Mouse (Mus musculus) T-cell, adult 66 days (primary cell): ENCODE measurements around the gene Klhl3. TPM values are rescaled to one million over a fixed set of nuclear protein-coding genes. Genes with fewer than 3 reads are reported as not detected.

ENCODE experiments used
- total RNA-seq, 2 experiments: library from RNA; stranded (reverse); gene quantifications; 3 replicates in 1 of 2; 4 replicates in 1 of 2; pipeline ENCODE4 v1.2.4; 2023

Klhl3 gene
- total RNA-seq, result 10 to 100 TPM in 1 of 2 experiments, 1 to 10 TPM in 1; 8.7 to 11.4 TPM

DNA sequence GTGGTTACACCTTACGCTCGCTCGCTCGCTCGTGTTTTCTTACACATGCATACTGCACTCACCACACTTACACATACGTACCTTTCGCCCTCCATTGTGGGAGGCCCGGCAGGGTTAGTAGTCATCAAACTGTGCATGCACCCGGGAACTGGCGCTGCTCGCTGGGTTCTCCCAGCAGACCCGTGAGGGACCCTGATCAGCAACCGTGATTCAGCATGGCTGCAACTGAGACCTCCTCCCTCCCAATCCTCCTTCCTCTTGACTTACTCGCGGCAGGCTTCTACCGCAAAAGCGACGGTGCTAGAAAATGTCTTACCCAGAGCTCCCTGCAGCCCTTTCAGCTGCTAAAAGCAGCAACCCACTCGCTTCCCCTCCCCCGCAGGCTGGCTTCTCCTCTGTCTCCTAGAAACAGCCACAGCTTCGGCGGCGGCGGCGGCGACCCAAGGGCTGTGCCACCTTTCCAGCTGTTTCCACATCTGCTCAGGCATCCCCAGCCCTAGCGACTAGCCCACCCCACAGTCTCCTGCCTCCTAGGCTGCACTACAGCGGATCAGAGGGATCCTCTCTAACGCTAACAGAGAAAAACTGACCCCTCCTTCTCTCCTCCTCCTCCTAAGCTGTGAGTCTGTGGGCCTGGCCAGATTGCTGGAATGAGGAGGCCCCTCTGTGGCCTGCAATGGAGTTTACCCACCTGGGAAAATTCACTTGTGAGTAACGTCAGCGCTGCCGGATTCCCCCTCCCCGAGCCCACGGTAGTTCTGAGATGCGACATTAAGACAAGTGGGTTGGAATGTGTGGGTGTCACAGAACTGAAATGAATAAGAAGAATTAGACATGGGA, at the start of gene Klhl3:
Gene Klhl3 (minus strand): TSS at position 532 of the 840 bp plus-strand sequence.

DNA sequence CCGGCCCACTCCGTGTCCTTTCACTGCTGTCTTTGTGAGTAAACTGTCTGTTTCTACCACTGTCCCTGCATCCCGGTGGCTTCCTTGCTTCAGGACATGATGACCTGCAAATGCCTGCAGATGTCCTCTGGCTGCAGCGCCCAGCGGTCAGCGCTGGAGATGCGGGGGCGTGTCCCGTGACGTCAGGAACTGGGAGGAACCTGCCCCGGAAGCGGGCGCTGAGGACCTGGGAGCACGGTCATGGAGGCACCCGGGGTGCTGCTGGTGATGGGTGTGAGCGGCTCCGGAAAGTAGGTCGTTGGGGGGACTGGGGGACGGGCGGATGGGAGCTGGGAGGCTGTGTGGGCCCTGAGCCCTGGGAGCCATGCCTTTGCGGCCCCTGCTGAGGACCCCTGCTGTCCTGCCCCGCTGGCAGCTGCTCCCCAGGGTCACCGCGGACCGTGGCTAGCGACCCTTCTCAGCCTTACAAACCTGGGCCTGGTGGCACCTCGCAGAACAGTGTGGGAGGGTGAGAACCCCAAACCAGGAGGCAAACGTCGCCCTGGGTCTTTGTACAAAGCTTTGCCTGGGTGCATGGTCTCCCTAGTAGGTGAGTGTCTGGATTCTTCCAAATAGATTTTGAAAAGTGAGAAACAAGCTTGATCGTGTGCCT, 44.2 kb upstream of the Klhl3 start, which contains the start of gene Idnk:
Gene Idnk (plus strand): TSS at position 203 of the 652 bp plus-strand sequence.

DNA sequence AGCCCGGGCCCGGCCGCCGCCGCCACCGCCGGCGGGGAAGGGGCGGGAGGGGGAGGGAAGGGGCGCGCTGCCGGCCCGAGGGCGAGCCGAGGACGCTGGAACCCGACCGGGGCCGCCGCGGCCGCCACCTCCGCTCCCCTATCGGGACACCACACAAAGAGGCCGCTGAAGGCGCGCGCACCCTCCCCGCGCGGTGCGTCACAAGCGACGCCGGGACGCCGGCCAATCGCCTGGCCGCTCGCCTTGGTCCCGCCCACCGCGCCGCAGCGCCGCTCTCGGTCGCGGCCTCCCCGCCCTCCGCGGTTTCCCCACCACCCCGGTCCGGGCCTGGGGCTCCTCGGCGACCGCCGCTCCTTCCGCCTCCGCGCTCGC, 15.0 kb upstream of the Klhl3 start, which contains the start of gene Hnrnpa0:
Gene Hnrnpa0 (minus strand): TSS at position 161 of the 372 bp plus-strand sequence.

Other genes starting within 250 kb of the Klhl3 start
- gene Spock1, start 205.3 kb downstream of the Klhl3 start, total RNA-seq, result not detected
- gene Hnrnpa0, start 15.0 kb upstream of the Klhl3 start, total RNA-seq, result 100 to 1,000 TPM; 142 to 149 TPM
- 100 to 1,000 TPM; 109 to 129 TPM for gene Idnk, start 44.1 kb upstream of the Klhl3 start, total RNA-seq
- 10 to 100 TPM; 81.0 to 84.8 TPM for gene Ubqln1, start 102.1 kb upstream of the Klhl3 start, total RNA-seq
- 1 to 10 TPM in 1 of 2 experiments, under 1 TPM in 1; 0.84 to 1.5 TPM for gene Gkap1, start 162.1 kb upstream of the Klhl3 start, total RNA-seq
- not detected for gene Kif27, start 245.5 kb upstream of the Klhl3 start, total RNA-seq